Mouse (Mus musculus) bone marrow, adult 2 months (tissue): ENCODE data around the gene Ethe1.

Experiments
- CTCF ChIP-seq: fragments of 200-500 bp; IDR thresholded peaks from 2 replicates; pipeline ENCODE4 v1.5.1; 2011; ENCODE audit warnings: low read length, control low read depth; ENCODE audit not compliant: control insufficient read depth, insufficient read depth
- POLR2A ChIP-seq: fragments of 200-500 bp; IDR thresholded peaks from 2 replicates; pipeline ENCODE4 v1.6.1; 2011; ENCODE audit warnings: low read depth, mild to moderate bottlenecking, control low read depth, low read length, borderline replicate concordance; ENCODE audit not compliant: control insufficient read depth

GRCm38 (mm10) chr7:24561450-24561849 lies 25.9 kb upstream of the Ethe1 start:
- TF ChIP-seq CTCF, result no peak
- TF ChIP-seq POLR2A, result no peak
